Mouse (Mus musculus): Measurements from ENCODE around the gene Lzts2. TPM values are rescaled to one million over a fixed set of nuclear protein-coding genes. Genes with fewer than 3 reads are reported as not detected.

Gene Lzts2
- polyA plus RNA-seq, 1 experiment from 2014 or later, result 34.7 TPM

Other genes starting within 250 kb of the Lzts2 start
- gene Slf2, start 83.3 kb upstream of the Lzts2 start, polyA plus RNA-seq (2015; fragmentation: Nextera tagmentation; extraction: Ambion mirVana), result 26.8 and 27.1 TPM in 2 replicates
- gene Sema4g, start 25.3 kb upstream of the Lzts2 start, polyA plus RNA-seq (2015; fragmentation: Nextera tagmentation; extraction: Ambion mirVana), result 19.0 and 21.1 TPM in 2 replicates
- 19.8 and 21.0 TPM in 2 replicates for gene Twnk, start 8.8 kb upstream of the Lzts2 start, polyA plus RNA-seq (2015; fragmentation: Nextera tagmentation; extraction: Ambion mirVana)
- gene Mrpl43, start 8.0 kb upstream of the Lzts2 start, polyA plus RNA-seq (2015; fragmentation: Nextera tagmentation; extraction: Ambion mirVana), result 74.7 and 76.4 TPM in 2 replicates
- gene Pdzd7, start 31.3 kb downstream of the Lzts2 start, polyA plus RNA-seq (2015; fragmentation: Nextera tagmentation; extraction: Ambion mirVana), result 0.43 and 0.49 TPM in 2 replicates
- gene Sfxn3, start 33.1 kb downstream of the Lzts2 start, polyA plus RNA-seq (2015; fragmentation: Nextera tagmentation; extraction: Ambion mirVana), result 16.5 and 18.2 TPM in 2 replicates
- 2.0 and 2.1 TPM in 2 replicates for gene Kazald1, start 60.8 kb downstream of the Lzts2 start, polyA plus RNA-seq (2015; fragmentation: Nextera tagmentation; extraction: Ambion mirVana)
- 0.06 TPM in 1 of 2 replicates, not detected in the other for gene Tlx1, start 136.3 kb downstream of the Lzts2 start, polyA plus RNA-seq (2015; fragmentation: Nextera tagmentation; extraction: Ambion mirVana)
- not detected in 2 replicates for gene Lbx1, start 221.4 kb downstream of the Lzts2 start, polyA plus RNA-seq (2015; fragmentation: Nextera tagmentation; extraction: Ambion mirVana)

Measured in intestine, embryonic 16.5 days (tissue).